Mouse (Mus musculus) left cerebral cortex, postnatal 14 days (tissue): Measurements from ENCODE around the gene Mfn2. TPM values are rescaled to one million over a fixed set of nuclear protein-coding genes. Genes with fewer than 3 reads are reported as not detected.
A peak's percentile ranks its signal among the peaks of the same experiment; 100 is the strongest.

Experiments
- DNase-seq, 2 experiments: peaks; one replicate each; pipeline ENCODE4 v3.0.0; 2021 to 2022; ENCODE audit warnings: low spot score in 2 of 2, mixed read lengths in 1 of 2
- intact Hi-C: fragments of 180-260 bp; cut with DNase I; formaldehyde crosslinking; loops from one replicate; pipeline ENCODE4 v1.15.1; 2025
- long read RNA-seq, 2 experiments: library from polyadenylated mRNA; stranded (forward); transcript quantifications; one replicate each; pipeline ENCODE4 v2.0.0; 2021
- total RNA-seq, 2 experiments: library from RNA; stranded (reverse); gene quantifications; 2 replicates each; pipeline ENCODE4 v1.2.3; 2021

Gene Mfn2
- 100 to 1,000 TPM; 184 TPM for total RNA-seq
- long read RNA-seq, experiment 1, full-length matches to known transcripts = 177 of 274 reads
- long read RNA-seq, experiment 1, partial matches to known transcripts = 36 of 274 reads
- long read RNA-seq, experiment 1, other reads (novel, unspliced or antisense) = 61 of 274 reads
- long read RNA-seq, experiment 2, full-length matches to known transcripts = 144 of 224 reads
- long read RNA-seq, experiment 2, partial matches to known transcripts = 51 of 224 reads
- long read RNA-seq, experiment 2, other reads (novel, unspliced or antisense) = 29 of 224 reads

DNA sequence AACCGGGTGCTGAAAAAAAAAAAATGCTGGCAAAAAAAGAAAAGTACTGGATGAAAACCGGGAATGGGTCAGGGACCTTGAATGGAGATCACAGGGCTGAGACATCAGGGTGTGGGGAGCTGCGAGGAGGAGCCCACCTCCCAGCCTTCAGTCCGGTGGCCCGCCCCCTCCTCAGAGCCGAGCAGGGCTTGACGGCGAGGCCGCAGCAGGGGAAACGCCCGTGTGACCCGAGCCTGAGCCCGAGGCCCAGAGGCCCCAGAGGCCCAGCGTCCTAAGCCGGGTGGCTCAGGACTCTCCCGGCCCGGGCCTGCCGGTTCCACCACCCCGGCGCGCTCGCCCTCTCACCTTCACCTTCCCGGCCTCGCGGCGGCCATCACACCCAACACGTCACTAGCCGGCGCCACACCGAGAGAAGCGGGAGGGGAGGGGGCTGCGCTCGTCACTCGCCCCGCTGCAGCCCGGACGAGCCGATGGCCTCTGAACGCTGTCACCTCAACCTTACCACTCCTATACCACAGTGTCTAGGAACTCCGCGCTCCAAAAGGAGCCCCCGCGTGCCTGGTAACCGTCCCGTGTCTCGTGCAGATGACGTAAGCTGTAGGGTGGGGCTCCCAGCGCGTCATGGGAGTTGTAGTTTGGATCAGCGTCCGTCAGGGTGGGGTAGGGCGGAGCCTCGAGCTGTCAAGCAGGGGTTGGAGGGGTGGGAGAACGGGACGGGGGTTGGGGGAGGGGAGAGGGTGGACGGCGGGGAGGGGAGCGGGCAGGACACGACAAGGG, at the start of gene Mfn2:
Gene Mfn2, minus strand, starts transcription at position 392 of the 777 bp plus-strand sequence.
- peak; percentile 89 to 90 for DNase-seq
- intact Hi-C loops = no loop called here

GRCm38 (mm10) chr4:147953590-147953989, 49.1 kb upstream of the Mfn2 start:
- intact Hi-C loops = no loop called here
- peak; percentile 72 to 75 for DNase-seq

DNA sequence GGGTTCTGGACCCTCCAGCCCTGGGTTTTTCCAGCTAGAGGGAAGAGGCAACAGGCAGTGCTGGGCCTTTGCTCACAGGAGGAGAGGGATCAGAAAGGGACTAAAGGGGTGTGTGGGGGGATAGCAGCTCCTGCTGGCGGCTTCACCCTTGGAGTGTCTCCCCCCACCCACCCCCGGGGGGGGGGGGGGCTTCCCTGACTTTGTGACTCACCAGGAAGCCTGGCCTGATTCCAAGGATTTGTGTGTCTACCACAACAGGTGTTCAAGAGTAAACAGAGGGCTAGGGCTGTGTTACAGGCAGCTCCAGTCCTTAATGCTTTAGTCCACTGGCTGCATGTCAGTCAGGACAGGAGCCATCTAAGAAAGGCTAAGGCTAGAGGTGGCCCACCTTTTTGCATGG, 43.0 kb upstream of the Mfn2 start:
- intact Hi-C loops = no loop called here

DNA sequence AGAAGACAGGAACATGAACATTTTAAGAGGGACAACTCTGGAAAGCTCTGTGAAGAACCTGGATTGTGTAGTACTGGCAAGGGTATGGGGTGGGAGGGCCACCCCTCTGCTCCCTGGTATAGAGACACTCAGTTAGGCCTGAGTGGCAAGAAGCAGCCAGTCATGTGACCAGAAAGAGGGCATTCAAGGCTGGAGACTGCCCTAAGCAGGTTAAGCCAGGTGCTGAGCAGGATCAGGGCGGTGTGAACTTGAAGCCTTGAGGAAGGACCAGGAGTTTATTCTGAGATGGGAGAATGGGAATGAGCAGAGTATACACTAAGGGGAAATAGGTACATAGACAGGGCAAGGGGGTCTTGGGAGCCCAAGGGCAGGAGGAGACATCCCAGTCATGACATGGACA, 38.5 kb upstream of the Mfn2 start:
- intact Hi-C loops = no loop called here
- DNase-seq = no peak

More for the DNA sequence above, 43.0 kb upstream of the Mfn2 start:
- no peak for DNase-seq

DNA sequence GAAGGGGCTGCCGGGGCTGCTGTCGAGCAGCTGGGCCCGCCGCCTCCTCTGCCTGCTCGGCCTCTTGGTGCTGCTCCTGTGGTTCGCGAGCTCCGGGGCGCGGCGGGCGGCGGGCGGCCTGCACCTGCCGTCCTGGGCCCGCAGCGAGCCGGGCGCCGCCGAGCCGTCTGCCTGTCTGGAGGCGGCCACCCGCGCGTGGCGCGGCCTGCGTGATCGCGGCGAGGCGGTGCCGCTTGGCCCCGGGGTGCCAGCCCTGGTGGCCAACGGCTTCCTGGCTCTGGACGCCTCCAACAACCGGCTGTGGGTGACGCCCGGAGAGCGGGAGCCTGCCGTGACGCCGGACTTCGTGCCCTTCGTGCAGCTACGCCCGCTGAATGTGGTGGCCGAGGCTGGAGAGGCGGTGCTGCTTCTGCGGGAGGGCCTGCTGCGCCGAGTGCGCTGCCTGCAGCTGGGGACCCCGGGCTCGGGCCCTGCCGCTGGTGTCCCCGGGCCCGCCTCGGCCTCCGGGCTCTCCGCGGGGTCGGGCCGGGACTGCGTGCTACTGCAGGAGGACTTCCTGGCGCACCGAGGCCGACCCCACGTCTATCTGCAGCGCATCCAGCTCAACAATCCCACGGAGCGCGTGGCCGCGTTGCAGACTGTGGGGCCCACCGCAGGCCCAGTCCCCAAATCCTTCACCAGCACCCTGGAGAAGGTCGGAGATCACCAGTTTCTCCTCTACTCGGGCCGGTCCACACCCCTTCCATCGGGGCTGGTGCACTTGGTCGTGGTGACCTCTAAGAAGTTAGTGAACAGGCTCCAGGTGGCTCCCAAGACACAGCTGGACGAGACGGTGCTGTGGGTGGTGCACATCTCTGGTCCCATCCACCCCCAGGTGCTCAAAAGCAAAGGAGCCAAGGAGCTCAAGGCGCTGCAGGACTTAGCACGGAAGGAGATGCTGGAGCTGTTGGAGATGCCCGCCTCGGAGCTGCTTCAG, 36.8 kb upstream of the Mfn2 start:
- no peak for DNase-seq
- intact Hi-C loops = no loop called here

- intact Hi-C loops = no loop called here
- peak; percentile 87 for DNase-seq
Observed at GRCm38 (mm10) chr4:147940576-147941044, 36.1 kb upstream of the Mfn2 start, which contains the start of gene 2510039O18Rik. Gene 2510039O18Rik, plus strand, starts transcription at chr4:147940895.

DNA sequence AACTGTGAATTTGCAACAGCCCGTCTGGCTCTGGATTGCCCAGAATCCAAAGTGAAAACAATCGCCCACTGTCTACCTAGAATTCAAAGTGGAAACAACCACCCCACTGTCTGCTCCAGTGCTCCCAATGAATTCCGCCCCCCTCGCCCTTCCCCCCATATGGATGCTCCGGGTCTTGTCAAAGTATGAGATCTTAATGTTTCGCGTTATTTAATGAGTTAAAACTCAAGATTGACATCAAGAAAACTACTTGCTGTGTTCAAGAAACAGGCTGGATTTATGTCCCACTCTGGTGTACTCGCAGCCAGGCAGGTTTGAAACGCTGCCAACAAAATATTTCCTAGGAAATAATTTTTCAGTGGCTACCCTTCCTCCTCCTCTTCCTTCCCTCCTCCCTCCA, 35.6 kb upstream of the Mfn2 start:
- intact Hi-C loops = no loop called here
- DNase-seq = peak in 1 of 2 experiments; percentile 22

DNA sequence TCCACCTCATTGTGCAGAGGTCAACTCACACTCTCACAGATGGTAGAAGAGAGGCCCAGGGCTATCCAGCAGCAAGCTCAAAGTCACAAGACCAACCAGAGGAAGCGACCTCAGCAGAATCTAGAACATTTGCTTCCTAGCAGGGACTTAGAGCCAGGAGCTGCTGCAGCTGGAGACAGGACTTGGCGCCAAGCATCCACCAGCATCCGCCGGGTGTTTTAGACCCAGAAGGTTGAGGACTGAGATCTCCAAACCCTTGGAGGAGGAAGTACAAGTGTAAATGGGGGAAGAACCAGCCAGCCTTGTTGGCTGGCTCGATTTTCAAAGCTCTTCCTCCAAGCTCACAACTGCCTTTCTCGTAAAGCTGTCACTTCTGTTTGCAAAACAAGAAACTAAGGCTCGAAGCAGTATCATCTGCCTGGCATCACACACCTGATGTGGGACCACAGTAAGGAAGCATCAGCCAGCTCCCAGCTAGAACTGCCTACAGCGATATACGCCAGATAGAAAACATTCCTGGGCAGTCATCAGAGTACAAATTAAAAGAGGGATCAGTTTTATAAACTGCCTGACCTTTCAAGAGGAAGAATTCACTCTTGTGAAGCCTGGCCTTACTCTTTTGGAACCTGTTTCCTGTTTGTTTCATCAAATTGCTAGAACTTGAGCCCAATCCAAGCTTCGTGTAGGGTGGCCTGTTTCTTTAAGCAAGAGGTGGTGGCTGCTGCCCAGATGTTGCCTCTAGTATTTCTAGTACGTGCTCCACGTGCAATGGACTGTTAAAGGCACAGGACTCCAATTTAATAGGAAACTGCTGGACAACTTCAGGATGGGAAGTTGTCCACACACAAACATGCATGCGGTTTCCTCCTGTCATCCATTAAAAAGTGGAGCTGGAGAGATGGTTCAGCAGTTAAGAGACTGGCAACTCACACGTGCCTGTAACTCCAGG, 33.9 kb upstream of the Mfn2 start:
- intact Hi-C loops = no loop called here
- DNase-seq = peak; percentile 20 to 57

- no peak for DNase-seq
- intact Hi-C loops = no loop called here
Observed at GRCm38 (mm10) chr4:147937486-147937885, 33.0 kb upstream of the Mfn2 start.

DNA sequence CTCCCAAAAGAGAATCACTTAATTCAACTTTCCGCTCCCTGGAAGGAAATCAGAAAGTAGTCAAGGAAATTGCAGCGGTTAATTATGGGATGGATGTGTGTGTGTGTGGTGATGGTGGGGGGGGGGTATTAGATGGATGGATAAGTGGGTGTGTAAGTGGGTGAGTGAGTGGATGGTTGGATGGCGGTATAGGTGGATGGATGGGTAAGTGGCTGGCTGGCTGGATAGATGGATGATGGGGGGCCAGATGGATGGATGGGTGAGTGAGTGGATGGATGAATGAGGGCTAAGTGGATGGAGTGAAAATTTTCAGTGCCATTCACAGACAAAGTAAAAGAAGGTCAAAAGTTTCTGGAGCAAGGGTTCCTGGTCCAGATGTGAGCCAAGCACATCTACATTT, 32.5 kb upstream of the Mfn2 start:
- DNase-seq = no peak
- intact Hi-C loops = no loop called here

DNA sequence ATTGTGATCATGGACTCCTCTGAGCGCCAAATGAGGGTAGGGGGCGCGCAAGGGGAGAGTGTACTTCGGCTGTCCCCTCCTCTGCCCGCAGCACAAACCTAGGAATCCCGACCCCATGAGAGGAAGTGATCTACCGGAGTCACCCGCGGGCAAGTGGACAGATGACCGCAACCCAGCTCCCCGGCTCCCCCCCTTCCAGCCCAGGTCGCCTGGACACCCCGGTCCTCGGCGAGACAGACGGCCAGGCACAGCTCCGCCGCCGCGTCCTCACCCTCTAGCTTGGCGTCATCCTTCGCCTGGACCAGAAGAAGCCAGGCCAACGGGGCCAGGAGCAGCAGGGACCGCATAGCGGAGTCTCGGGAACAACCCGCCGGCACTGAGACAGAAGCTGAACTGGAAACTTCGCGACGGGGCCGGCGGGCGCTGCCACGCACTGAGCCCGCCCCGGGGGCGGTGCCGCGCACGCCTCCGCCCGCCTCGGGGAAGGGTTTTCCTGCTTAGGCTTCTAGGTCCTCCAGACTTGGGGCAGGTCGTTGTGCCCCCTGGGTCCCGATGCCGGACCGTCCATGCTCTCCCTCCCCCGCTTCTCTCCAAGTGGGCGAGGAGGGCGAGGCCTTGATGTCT, 31.9 kb upstream of the Mfn2 start, which contains the start of gene Plod1:
Gene Plod1, minus strand, starts transcription at position 437 of the 624 bp plus-strand sequence.
- intact Hi-C loops = no loop called here
- DNase-seq = peak; percentile 58 to 76

GRCm38 (mm10) chr4:147935904-147936303, 31.4 kb upstream of the Mfn2 start:
- intact Hi-C loops = no loop called here
- DNase-seq = no peak

GRCm38 (mm10) chr4:147934611-147935010, 30.1 kb upstream of the Mfn2 start:
- intact Hi-C loops = no loop called here
- no peak for DNase-seq

DNA sequence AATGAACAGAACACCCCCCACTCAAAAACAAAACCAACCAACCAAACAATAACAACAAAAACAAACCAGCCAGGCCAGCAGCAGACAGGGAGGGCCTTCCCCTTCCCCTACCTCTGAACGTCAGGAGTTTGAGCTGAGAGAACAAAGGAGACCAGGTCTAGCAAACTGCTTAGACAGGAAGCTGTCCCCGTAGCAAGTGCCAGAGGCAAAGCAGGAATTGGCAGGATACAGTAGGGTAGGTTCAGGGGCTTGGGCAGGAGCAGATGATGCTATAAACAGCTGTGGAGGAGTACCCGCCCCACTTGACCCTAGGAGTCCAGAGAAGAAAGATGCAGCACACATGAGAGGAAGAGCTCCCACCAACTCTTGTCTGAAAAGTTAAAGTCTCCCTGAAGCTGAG, 29.6 kb upstream of the Mfn2 start:
- intact Hi-C loops = no loop called here
- DNase-seq = no peak

DNA sequence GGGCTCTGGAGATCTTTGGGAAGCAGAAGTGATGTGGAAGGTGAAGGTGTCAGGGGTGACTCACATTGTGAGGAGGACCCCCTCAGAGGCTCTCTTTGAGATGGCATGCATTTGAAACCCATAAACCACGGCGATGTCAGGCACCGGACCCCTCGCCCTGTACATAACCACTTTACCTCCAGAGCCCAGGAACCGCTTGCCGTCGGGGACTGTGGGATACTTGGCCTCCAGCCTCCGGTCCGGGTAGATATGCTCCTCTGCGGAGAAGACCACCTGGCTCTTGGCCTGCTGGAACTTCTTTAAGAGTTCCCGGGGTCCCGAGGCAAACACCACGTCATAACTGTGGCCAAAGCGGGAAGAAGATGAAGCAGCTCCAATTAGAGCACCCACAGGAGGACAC, 26.4 kb upstream of the Mfn2 start:
- DNase-seq = no peak
- intact Hi-C loops = no loop called here

- intact Hi-C loops = no loop called here
- no peak for DNase-seq
Observed at GRCm38 (mm10) chr4:147928540-147928939, 24.0 kb upstream of the Mfn2 start.

DNA sequence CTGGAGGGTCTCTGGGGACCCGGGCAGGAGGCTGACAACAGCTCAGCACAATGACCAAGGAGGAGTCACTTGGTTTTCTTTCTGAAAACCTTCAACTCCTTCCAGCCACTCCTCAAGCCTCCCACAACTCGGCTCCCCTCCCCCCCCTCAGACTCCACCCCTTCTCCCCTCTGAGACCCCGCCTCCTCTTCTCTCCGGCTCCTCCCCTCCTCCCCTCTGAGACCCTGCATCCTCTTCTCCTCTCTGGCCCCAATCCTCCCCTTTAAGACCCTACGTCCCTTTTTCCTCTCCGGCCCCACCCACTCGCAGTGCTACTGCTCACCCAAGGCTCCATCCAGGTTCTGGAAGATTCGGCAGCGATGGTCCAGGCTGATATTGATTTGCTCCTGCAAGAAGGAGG, 23.6 kb upstream of the Mfn2 start:
- no peak for DNase-seq
- intact Hi-C loops = no loop called here

DNA sequence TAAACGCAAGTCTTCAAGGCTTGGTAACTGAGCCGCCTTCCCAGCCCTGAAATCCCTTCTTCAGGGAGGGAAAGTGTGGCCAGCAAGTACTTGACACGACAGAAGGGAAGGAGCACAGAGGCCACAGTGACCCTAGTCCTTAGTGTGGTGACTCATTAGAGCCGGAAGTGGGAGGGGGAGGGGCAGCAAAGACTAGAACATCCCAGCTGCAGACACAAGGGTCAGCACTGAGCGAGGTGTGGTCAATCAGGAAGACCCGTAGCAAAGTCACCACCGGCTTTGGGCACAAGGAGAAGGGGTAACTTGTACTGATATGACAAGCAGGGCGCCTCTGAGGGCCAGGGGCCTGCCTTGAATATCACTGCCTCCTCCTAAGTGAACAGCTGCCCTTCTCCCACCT, 23.2 kb upstream of the Mfn2 start:
- intact Hi-C loops = no loop called here
- DNase-seq = peak in 1 of 2 experiments; percentile 44
